Mouse (Mus musculus): ENCODE measurements around the gene Cd69. TPM values are rescaled to one million over a fixed set of nuclear protein-coding genes. Genes with fewer than 3 reads are reported as not detected.
A peak's percentile ranks its signal among the peaks of the same experiment; 100 is the strongest.

The Cd69 gene
- total and polyA plus RNA-seq, 3 experiments = not detected

GRCm38 (mm10) chr6:129318395-129318794 lies 43.2 kb upstream of the Cd69 start (continued):
- no peak for TF ChIP-seq RCOR1 (IDR thresholded peaks at IDR 0.05; ENCODE audit: low read depth, low read length)
- no peak for TF ChIP-seq GATA1 (IDR thresholded peaks at IDR 0.05; ENCODE audit: low read depth, low read length)
- no peak for TF ChIP-seq USF1 (IDR thresholded peaks at IDR 0.05; ENCODE audit: low read depth, low read length)

- H3K4me1 ChIP-seq (ENCODE audit: control insufficient read depth in 1 of 2, insufficient read depth in 2 of 2, low read length in 2 of 2) = peaks cover 5 to 10% of the 10 kb centered on the region in 2 experiments
- H3K27me3 ChIP-seq (ENCODE audit: control insufficient read depth in 1 of 2, insufficient read depth in 2 of 2, low read length in 2 of 2) = no peaks in the 10 kb centered on the region
- H3K4me3 ChIP-seq (ENCODE audit: control insufficient read depth in 1 of 2, insufficient read depth in 1 of 2, low read depth in 2 of 2, low read length in 2 of 2) = peak overlapping the region in 1 of 2 experiments; percentile 33; a peak in 1 of 4 replicates
- H3K36me3 ChIP-seq (ENCODE audit: control insufficient read depth in 1 of 2, insufficient read depth in 2 of 2, low read length in 2 of 2) = peaks cover 0 to 14% of the 10 kb centered on the region in 2 experiments; a peak in 2 of 4 replicates
- peak; percentile 16 for DNase-seq (ENCODE audit: low read depth, low spot score)
- H3K9me3 ChIP-seq (replicated peaks; ENCODE audit: insufficient read depth, low read length) = no peaks in the 10 kb centered on the region
- H3K9ac ChIP-seq (ENCODE audit: control insufficient read depth, low read depth, low read length, poor library complexity, severe bottlenecking) = peak overlapping the region; percentile 25; the same call in 1 of the 2 replicates
- H3K79me2 ChIP-seq (ENCODE audit: control insufficient read depth, insufficient read depth, low read length, poor library complexity) = no peaks in the 10 kb centered on the region
- H3K27ac ChIP-seq (ENCODE audit: control insufficient read depth, low read depth, low read length) = peak overlapping the region; percentile 92
- TF ChIP-seq TCF12 (IDR thresholded peaks at IDR 0.05; ENCODE audit: low read depth, low read length) (no peak), ZNF384 (IDR thresholded peaks at IDR 0.05; ENCODE audit: low read depth, low read length) (no peak), NRF1 (IDR thresholded peaks at IDR 0.05; ENCODE audit: insufficient read depth, low read depth, low read length, poor library complexity, severe bottlenecking) (no peak), CTCF (IDR thresholded peaks at IDR 0.05 in 2 of 3, conservative IDR thresholded peaks at IDR 0.05 in 1 of 3; ENCODE audit: control insufficient read depth in 1 of 3, insufficient read depth in 1 of 3, low read depth in 2 of 3, low read length in 3 of 3, poor library complexity in 1 of 3, severe bottlenecking in 1 of 3) (no peak), TBP (IDR thresholded peaks at IDR 0.05; ENCODE audit: low read depth, low read length) (no peak), POLR2AphosphoS2 (IDR thresholded peaks at IDR 0.05; ENCODE audit: low read length) (no peak), CHD1 (IDR thresholded peaks at IDR 0.05; ENCODE audit: low read depth, low read length) (no peak), UBTF (IDR thresholded peaks at IDR 0.05; ENCODE audit: borderline replicate concordance, insufficient read depth, low read depth, low read length) (no peak), ETS1 (IDR thresholded peaks at IDR 0.05; ENCODE audit: low read depth, low read length) (no peak)
These were observed 41.2 kb upstream of the Cd69 start for GRCm38 (mm10) chr6:129316463-129316862.

- Histone ChIP-seq H3K4me3 (ENCODE audit: control insufficient read depth in 1 of 2, insufficient read depth in 1 of 2, low read depth in 2 of 2, low read length in 2 of 2) (peak overlapping the region in 1 of 2 experiments; percentile 32; a peak in 2 of 4 replicates), H3K4me1 (ENCODE audit: control insufficient read depth in 1 of 2, insufficient read depth in 2 of 2, low read length in 2 of 2) (peaks cover 5 to 10% of the 10 kb centered on the region in 2 experiments), H3K9ac (ENCODE audit: control insufficient read depth, low read depth, low read length, poor library complexity, severe bottlenecking) (no peak overlapping the region; the same call in 1 of the 2 replicates), H3K27ac (ENCODE audit: control insufficient read depth, low read depth, low read length) (no peak overlapping the region), H3K79me2 (ENCODE audit: control insufficient read depth, insufficient read depth, low read length, poor library complexity) (no peaks in the 10 kb centered on the region), H3K27me3 (ENCODE audit: control insufficient read depth in 1 of 2, insufficient read depth in 2 of 2, low read length in 2 of 2) (no peaks in the 10 kb centered on the region), H3K36me3 (ENCODE audit: control insufficient read depth in 1 of 2, insufficient read depth in 2 of 2, low read length in 2 of 2) (peaks cover 0 to 14% of the 10 kb centered on the region in 2 experiments; a peak in 2 of 4 replicates), H3K9me3 (replicated peaks; ENCODE audit: insufficient read depth, low read length) (no peaks in the 10 kb centered on the region)
- TF ChIP-seq POLR2A (IDR thresholded peaks at IDR 0.05; ENCODE audit: control insufficient read depth in 1 of 2, insufficient read depth in 1 of 2, low read depth in 1 of 2, low read length in 2 of 2, poor library complexity in 1 of 2) (no peak), TCF12 (IDR thresholded peaks at IDR 0.05; ENCODE audit: low read depth, low read length) (0 out of 2 replicates have a peak, but pooled peaks have one; percentile 8), ZKSCAN1 (IDR thresholded peaks at IDR 0.05; ENCODE audit: low read depth, low read length) (no peak), NELFE (IDR thresholded peaks at IDR 0.05; ENCODE audit: low read depth, low read length) (no peak), MYC (IDR thresholded peaks at IDR 0.05; ENCODE audit: low read depth, low read length) (no peak), SIN3A (IDR thresholded peaks at IDR 0.05; ENCODE audit: low read length) (no peak), ZNF384 (IDR thresholded peaks at IDR 0.05; ENCODE audit: low read depth, low read length) (0 out of 2 replicates have a peak, but pooled peaks have one; percentile 10), EP300 (IDR thresholded peaks at IDR 0.05; ENCODE audit: low read depth in 1 of 2, low read length in 2 of 2) (peak; percentile 64 to 87; a peak in 3 of 4 replicates), E2F4 (IDR thresholded peaks at IDR 0.05; ENCODE audit: borderline replicate concordance, low read depth, low read length) (no peak), ETS1 (IDR thresholded peaks at IDR 0.05; ENCODE audit: low read depth, low read length) (peak; percentile 61; the same call in 1 of the 2 replicates), MYB (IDR thresholded peaks at IDR 0.05; ENCODE audit: low read depth, low read length) (peak; percentile 62), MEF2A (IDR thresholded peaks at IDR 0.05; ENCODE audit: extremely low read depth, insufficient replicate concordance, low read depth, low read length, poor library complexity, severe bottlenecking) (peak; percentile 65; the same call in 1 of the 2 replicates), ELF1 (IDR thresholded peaks at IDR 0.05; ENCODE audit: low read depth, low read length) (no peak), GATA1 (IDR thresholded peaks at IDR 0.05; ENCODE audit: low read depth, low read length) (peak; percentile 34; the same call in 1 of the 2 replicates)
- peak; percentile 78 for DNase-seq (ENCODE audit: low read depth, low spot score)
These were observed 40.5 kb upstream of the Cd69 start for GRCm38 (mm10) chr6:129315698-129316097.
